Mouse (Mus musculus) neural tube, embryonic 11.5 days (tissue): ENCODE data around the gene Pttg1ip. TPM values are rescaled to one million over a fixed set of nuclear protein-coding genes. Genes with fewer than 3 reads are reported as not detected.

Source experiments
- ATAC-seq: fragments of 200-750 bp; cut with Nextera tagmentation; 2 replicates; pipeline ENCODE4 v1.8.0; 2017; ENCODE audit warnings: moderate number of reproducible peaks, mild to moderate bottlenecking, moderate TSS enrichment, moderate library complexity; ENCODE audit not compliant: insufficient read depth, low FRiP score, low TSS enrichment
- DNase-seq: peaks from one replicate; pipeline ENCODE4 v3.0.0-alpha.2; 2015; ENCODE audit warnings: low spot score
- H3K27ac ChIP-seq: fragments of 300-500 bp; sonication (generic); 2 replicates; pipeline ENCODE4 v1.5.1; 2014; ENCODE audit warnings: low read depth, mild to moderate bottlenecking, low read length
- H3K27me3 ChIP-seq: fragments of 300-500 bp; sonication (generic); 2 replicates; pipeline ENCODE4 v1.6.1; 2014; ENCODE audit warnings: mild to moderate bottlenecking, low read length, mixed read lengths; ENCODE audit not compliant: control insufficient read depth, insufficient read depth
- H3K36me3 ChIP-seq: fragments of 300-500 bp; sonication (generic); 2 replicates; pipeline ENCODE4 v1.6.1; 2014; ENCODE audit warnings: mild to moderate bottlenecking, low read length, moderate library complexity, mixed read lengths; ENCODE audit not compliant: control insufficient read depth, insufficient read depth
- H3K4me1 ChIP-seq: fragments of 300-500 bp; sonication (generic); 2 replicates; pipeline ENCODE4 v1.6.1; 2014; ENCODE audit warnings: low read length, mixed read lengths; ENCODE audit not compliant: control insufficient read depth, insufficient read depth
- H3K4me2 ChIP-seq: fragments of 300-500 bp; sonication (generic); 2 replicates; pipeline ENCODE4 v1.6.1; 2014; ENCODE audit warnings: low read depth, mild to moderate bottlenecking, moderate library complexity
- H3K4me3 ChIP-seq: fragments of 300-500 bp; sonication (generic); 2 replicates; pipeline ENCODE4 v1.5.1; 2014; ENCODE audit warnings: low read depth, low read length
- H3K9ac ChIP-seq: fragments of 300-500 bp; sonication (generic); 2 replicates; pipeline ENCODE4 v1.6.1; 2014; ENCODE audit warnings: mild to moderate bottlenecking, low read length
- H3K9me3 ChIP-seq: fragments of 300-500 bp; sonication (generic); 2 replicates; pipeline ENCODE4 v1.6.1; 2016; ENCODE audit warnings: low read length; ENCODE audit not compliant: control insufficient read depth
- WGBS: fragments of 180-500 bp; shearing (Covaris S2); extraction: QIAGEN DNeasy Blood & Tissue Kit; methylation state at CpG from one replicate; pipeline ENCODE4 v1.1.7; 2014; 5-methylcytosine and 5-hydroxymethylcytosine counted together
- polyA plus RNA-seq: library from polyadenylated mRNA; unstranded; fragments of >200 nt; fragmentation: Nextera tagmentation; extraction: Ambion mirVana; gene quantifications from 2 replicates; pipeline ENCODE4 v1.2.1, GENCODE M21; 2014

The Pttg1ip gene
- polyA plus RNA-seq = 71.4 and 72.1 TPM in 2 replicates

- H3K4me3 ChIP-seq = peak within 1 kb of the TSS; percentile 84
- H3K9me3 ChIP-seq = no peaks in the 10 kb centered on the region
- peak within 1 kb of the TSS; percentile 84 for H3K4me2 ChIP-seq
- under 1% methylated on average over 63 of the region's 64 CpGs for WGBS
- ATAC-seq (peak; percentile 95), DNase-seq (peak; percentile 99)
- H3K27me3 ChIP-seq = no peaks in the 10 kb centered on the region
- H3K9ac ChIP-seq = peak within 1 kb of the TSS; percentile 84
- H3K4me1 ChIP-seq = peaks cover 6% of the 10 kb centered on the region
- no peaks in the 10 kb centered on the region for H3K36me3 ChIP-seq
- peak within 1 kb of the TSS; percentile 85 for H3K27ac ChIP-seq
These were observed at the start of gene Pttg1ip for GRCm38 (mm10) chr10:77581408-77582284. TSS of gene Pttg1ip (plus strand) at chr10:77581720.

DNA sequence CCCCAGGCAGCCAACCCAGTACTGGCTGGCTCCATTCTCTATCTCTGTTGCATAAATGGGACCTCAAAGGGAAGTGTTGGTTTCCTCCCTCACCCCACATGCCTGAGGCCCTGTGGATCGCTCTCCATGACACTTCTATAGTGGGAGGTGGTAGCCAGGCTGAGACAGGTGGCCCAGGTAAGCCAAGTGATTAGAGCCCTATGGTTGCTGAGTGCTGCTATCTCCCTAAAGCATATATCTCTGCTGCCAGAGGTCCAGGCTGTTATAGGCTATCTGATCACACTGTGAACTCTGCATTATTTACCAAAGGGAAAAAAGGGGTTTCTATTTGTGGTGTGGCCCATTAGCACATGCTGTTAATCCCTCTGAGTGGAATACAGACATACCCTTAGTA, 49.5 kb upstream of the Pttg1ip start:
- H3K27me3 ChIP-seq = no peaks in the 10 kb centered on the region
- no peak overlapping the region for H3K27ac ChIP-seq
- no peaks in the 10 kb centered on the region for H3K9me3 ChIP-seq
- H3K4me1 ChIP-seq = no peaks in the 10 kb centered on the region
- 80% methylated on average over 1 of the region's 1 CpGs for WGBS
- no peak overlapping the region for H3K4me3 ChIP-seq
- no peaks in the 10 kb centered on the region for H3K36me3 ChIP-seq
- no peak for DNase-seq
- ATAC-seq = no peak
- H3K9ac ChIP-seq = no peak overlapping the region
- H3K4me2 ChIP-seq = no peak overlapping the region

DNA sequence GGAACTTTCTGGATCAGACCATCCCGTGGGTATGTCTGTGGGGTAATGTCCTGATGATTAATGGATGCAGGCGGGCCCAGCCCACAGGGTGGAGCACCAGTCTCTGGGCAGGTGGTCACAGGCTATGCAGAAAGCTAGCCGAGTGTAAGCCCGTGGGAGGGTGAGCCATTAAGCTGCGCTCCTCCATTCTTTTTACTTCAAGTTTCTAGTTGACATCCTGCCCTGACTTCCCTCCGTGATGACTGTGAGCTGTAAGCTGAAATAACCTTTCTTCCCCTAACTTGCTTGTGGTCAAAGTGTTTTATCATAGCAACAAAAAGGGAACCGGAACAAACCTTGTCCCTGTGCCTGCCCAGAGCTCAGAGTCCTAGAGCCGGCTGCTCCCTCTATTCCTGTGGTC, 44.8 kb upstream of the Pttg1ip start:
- no peaks in the 10 kb centered on the region for H3K4me1 ChIP-seq
- DNase-seq = no peak
- no peaks in the 10 kb centered on the region for H3K27me3 ChIP-seq
- no peak for ATAC-seq
- no peak overlapping the region for H3K27ac ChIP-seq
- no peak overlapping the region for H3K4me2 ChIP-seq
- H3K4me3 ChIP-seq = no peak overlapping the region
- no peaks in the 10 kb centered on the region for H3K36me3 ChIP-seq
- no peaks in the 10 kb centered on the region for H3K9me3 ChIP-seq
- H3K9ac ChIP-seq = no peak overlapping the region
- 71% methylated on average over 8 of the region's 8 CpGs for WGBS

- DNase-seq = no peak
- H3K4me3 ChIP-seq = no peak overlapping the region
- no peak overlapping the region for H3K27ac ChIP-seq
- no peak overlapping the region for H3K9ac ChIP-seq
- no peaks in the 10 kb centered on the region for H3K9me3 ChIP-seq
- no peaks in the 10 kb centered on the region for H3K4me1 ChIP-seq
- H3K36me3 ChIP-seq = no peaks in the 10 kb centered on the region
- no peaks in the 10 kb centered on the region for H3K27me3 ChIP-seq
- no peak for ATAC-seq
- no peak overlapping the region for H3K4me2 ChIP-seq
- 82% methylated on average over 11 of the region's 11 CpGs for WGBS
These were observed 44.0 kb upstream of the Pttg1ip start for GRCm38 (mm10) chr10:77537215-77538209.

DNA sequence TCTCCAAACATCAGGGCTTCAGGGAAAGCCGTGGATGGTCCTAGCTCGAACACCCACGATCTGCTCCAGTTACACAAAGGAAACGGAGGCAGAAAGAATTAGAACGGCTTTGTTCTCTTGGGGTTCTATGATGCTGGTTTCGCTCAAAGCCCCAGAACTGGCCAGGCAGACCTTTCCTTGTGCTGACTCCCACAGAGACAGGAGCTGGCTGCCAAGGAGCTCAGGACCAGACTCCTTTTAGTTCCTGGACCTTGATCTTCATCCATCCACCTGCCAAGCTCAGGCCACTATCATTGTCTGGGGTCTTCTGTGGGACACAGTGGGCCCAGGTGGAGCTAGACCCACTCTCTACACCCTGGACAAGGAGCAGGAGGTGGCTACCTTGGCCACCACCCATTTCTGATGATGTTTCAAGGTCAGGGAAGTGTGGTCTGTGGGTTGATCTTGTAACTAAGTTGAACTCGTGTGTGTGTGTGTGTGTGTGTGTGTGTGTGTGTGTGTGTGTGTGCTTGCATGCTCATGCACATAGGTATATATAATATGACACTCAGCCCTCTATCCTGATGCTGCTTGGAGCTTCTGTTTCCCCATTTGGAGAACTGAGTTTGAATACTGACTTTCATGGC, 42.1 kb upstream of the Pttg1ip start:
- Histone ChIP-seq H3K4me2 (no peak overlapping the region), H3K36me3 (no peaks in the 10 kb centered on the region), H3K4me1 (no peaks in the 10 kb centered on the region), H3K27me3 (no peaks in the 10 kb centered on the region), H3K4me3 (no peak overlapping the region), H3K9me3 (no peaks in the 10 kb centered on the region), H3K9ac (no peak overlapping the region), H3K27ac (no peak overlapping the region)
- DNase-seq = no peak
- WGBS = 86% methylated on average over 7 of the region's 7 CpGs
- no peak for ATAC-seq

DNA sequence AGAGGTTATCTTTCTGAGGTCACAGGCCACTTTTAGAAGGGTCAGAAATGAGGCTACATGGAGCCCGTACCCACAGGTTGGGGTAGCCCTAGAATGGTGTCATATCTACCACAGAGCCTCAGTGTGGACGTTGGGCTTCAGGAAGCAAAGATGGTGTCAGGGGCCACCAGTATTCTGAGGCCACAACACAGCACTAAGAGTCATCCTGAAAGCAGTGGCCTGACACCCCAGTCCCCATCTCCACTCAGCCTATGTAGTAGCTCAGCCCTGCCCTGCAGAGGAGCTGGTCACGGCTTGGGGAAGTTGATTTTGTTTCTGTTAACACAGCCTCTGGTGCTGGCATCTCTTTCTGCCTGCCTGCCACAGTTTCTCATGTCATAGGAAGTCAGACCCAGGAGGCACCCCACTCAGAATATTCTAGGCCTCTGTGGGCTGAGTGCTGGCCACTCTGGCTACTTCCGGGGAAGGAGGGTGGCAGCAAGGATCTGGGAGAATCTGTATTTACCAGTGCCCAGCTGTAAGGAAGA, 40.9 kb upstream of the Pttg1ip start:
- Histone ChIP-seq H3K4me2 (no peak overlapping the region), H3K27ac (no peak overlapping the region), H3K27me3 (no peaks in the 10 kb centered on the region), H3K9ac (no peak overlapping the region), H3K9me3 (no peaks in the 10 kb centered on the region), H3K36me3 (no peaks in the 10 kb centered on the region), H3K4me3 (no peak overlapping the region), H3K4me1 (no peaks in the 10 kb centered on the region)
- DNase-seq = no peak
- 88% methylated on average over 4 of the region's 4 CpGs for WGBS
- no peak for ATAC-seq

DNA sequence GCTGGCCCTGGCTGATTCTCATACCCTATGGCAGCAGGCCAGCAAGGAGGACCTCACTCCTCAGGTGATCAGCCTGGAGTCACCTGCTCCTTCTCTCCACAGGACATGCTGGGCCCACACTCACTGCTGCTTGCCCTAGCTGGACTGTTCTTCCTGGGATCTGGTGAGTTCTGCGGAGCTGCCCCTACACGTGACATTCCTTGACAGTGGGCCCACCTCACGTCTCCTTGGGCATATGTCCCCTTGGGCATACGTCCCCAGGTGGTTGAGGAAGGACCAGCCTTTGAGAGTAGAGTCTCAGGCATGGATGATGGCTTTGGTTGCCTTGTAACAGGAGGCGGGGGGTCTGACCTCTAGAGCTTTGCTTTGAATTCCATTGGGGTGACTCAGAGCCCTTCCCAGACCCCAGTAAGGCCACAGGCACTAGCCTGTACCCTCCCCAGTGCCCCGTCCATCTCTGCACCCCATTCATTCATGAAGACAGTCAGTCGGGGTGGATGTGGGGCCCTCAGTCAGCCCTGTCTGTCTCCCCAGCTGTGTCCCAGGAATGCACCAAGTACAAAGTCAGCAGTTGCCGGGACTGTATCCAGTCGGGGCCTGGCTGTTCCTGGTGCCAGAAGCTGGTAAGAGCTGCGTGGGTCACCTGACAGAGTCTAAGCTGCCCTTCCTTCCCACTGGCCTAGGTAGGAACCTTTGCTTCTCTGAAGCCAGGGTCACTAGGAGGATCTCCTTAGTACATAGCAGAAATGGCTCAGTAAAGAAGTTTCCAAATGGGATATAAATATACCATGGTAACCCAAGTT, 39.5 kb upstream of the Pttg1ip start:
- no peak for ATAC-seq
- H3K36me3 ChIP-seq = no peaks in the 10 kb centered on the region
- WGBS = 84% methylated on average over 10 of the region's 10 CpGs

DNA sequence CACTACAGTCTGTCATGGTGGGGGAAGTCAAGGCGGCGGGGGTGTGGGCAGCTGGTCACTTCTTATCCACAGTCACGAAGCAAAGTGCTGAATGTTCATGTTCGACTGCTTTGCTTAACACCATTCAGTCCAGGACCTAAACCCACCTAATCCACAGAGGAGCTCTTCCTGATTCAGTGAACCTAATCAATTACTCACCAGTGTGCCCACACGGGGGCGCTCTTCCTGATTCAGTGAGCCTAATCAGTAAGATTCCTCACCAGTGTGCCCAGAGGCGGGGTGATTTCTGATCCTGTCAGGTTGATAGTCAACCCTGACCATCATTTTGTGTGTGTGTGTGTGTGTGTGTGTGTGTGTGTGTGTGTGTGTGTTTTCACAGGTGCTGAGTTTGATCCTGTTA, 38.3 kb upstream of the Pttg1ip start:
- Histone ChIP-seq H3K27me3 (no peaks in the 10 kb centered on the region), H3K36me3 (no peaks in the 10 kb centered on the region), H3K9ac (no peak overlapping the region), H3K4me1 (no peaks in the 10 kb centered on the region), H3K4me2 (no peak overlapping the region), H3K27ac (no peak overlapping the region), H3K9me3 (no peaks in the 10 kb centered on the region), H3K4me3 (no peak overlapping the region)
- ATAC-seq (no peak), DNase-seq (peak; percentile 50)
- 49% methylated on average over 7 of the region's 7 CpGs for WGBS

More for the DNA sequence above, 39.5 kb upstream of the Pttg1ip start:
- Histone ChIP-seq H3K4me2 (no peak overlapping the region), H3K9me3 (no peaks in the 10 kb centered on the region), H3K4me1 (no peaks in the 10 kb centered on the region), H3K4me3 (no peak overlapping the region), H3K27me3 (no peaks in the 10 kb centered on the region), H3K27ac (no peak overlapping the region), H3K9ac (no peak overlapping the region)
- DNase-seq = no peak
